Mouse (Mus musculus) thymus, adult 2 months (tissue): Measurements from ENCODE around the gene Eif4a3.

ENCODE experiments used
- CTCF ChIP-seq: fragments of 200-500 bp; IDR thresholded peaks from 2 replicates; pipeline ENCODE4 v1.5.1; 2012; ENCODE audit warnings: mild to moderate bottlenecking, control low read depth, low read length, moderate library complexity, borderline replicate concordance; ENCODE audit not compliant: control insufficient read depth, poor library complexity, insufficient read depth; ENCODE audit errors: extremely low read depth
- POLR2A ChIP-seq: fragments of 200-500 bp; IDR thresholded peaks from 2 replicates; pipeline ENCODE4 v1.6.1; 2012; ENCODE audit warnings: mild to moderate bottlenecking, low read length, control low read depth, moderate library complexity; ENCODE audit not compliant: control insufficient read depth, poor library complexity, insufficient read depth; ENCODE audit errors: extremely low read depth

- no peak for TF ChIP-seq CTCF
- TF ChIP-seq POLR2A = no peak
Measured at GRCm38 (mm10) chr11:119287207-119287992, 12.5 kb downstream of the Eif4a3 start.
